Mouse (Mus musculus): ENCODE results near the gene Lmbrd2.

Gene Lmbrd2

DNA sequence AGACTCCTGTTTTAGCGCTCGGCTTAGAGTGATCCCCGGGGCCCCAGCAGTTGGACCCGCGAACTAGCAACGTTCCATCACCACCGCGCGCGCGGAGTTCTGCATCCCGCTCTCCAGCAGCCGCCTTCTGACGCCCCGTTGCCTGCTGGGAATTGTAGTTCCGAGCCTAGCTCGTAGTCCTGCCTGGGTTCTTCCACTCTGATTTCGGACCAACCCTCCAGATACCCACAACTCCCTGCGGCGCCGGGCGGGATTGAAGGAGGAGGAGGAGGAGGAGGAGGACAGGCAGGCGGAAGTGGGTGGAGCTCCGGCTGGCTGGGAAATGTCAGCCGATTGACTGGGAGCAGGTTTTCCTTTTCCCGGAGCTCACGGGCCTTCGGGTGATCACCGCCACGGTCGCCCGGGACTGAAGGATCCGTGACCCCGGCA is at the start of gene Lmbrd2:
Lmbrd2 (plus strand) TSS at position 299 of the 429 bp plus-strand sequence.
- peak; percentile 97 to 98 for DNase-seq (ENCODE audit: low spot score in 2 of 2)

DNA sequence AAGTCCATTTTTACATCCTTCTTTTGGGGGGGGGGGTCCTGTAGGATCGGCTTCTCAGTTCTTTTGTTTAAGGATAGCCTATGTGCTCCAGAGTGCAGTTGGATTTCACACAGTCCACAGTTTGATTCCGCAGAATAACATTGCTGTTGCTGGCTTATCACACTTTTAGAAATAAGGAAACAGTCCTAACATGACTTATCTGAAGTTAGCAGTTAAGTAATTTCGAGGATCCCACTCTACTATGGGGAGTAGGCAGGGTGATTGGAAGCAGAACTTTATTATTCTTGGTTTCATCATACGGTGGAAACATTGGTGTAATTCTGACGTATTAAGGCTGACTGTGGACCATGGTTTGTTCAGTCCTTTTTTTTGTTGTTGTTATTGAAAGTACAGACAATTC is 49.7 kb upstream of the Lmbrd2 start:
- no peak for DNase-seq (ENCODE audit: low spot score in 2 of 2)

DNA sequence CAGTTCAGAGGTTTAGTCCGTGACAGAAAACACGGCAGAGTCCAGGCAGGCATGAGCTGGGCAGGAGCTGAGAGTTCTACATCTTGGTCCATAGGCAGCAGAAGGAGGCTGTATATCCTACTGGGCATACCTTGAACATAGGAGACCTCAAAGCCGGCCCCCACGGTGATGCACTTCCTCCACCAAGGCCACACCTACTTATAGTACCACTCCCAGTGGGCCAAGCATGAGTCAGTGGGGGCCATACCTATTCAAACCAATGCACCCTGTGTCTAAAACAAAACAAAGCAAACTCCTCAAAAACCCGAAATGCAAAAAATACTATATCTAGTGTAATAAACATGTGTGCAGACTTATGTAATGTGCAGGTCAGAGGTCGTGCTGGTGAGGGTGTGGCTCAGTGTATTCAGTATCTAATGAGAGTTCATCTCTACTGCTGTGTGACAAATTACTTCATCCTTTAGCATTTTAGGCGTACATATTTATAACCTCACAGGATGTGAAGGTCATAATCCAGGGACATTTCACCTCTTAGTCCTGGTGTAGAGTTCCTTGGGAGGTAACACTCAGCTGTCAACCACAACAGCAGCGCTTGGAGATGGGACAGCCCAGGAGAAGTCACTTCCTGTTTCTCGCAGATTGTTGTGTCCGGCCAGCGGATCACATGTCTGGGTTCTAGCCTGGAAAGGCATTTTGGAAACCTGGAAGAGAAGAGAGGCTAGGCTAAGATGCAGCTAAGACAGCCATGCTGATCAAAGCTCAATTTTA is 46.6 kb upstream of the Lmbrd2 start:
- no peak for DNase-seq (ENCODE audit: low spot score in 2 of 2)

DNA sequence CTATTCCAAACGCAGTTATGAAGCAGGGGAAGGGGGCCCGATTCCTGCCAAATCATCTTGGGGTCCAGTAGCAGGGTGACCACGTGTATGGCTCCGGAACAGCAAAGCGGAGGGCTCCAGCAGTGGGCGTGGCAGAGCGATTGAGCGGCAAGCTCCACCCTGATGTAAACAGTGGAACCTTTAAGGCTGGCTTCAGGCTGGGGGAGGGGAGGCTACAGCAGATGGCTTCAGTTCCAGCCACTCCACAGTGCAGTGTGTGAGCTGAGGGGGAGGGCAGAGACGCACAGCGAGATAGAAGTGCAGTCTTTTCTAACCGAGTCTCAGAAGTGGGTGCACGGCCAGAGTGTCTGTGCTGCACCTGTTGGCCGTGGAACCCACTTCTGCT is 46.0 kb upstream of the Lmbrd2 start:
- peak; percentile 50 to 67 for DNase-seq (ENCODE audit: low spot score in 2 of 2)

DNA sequence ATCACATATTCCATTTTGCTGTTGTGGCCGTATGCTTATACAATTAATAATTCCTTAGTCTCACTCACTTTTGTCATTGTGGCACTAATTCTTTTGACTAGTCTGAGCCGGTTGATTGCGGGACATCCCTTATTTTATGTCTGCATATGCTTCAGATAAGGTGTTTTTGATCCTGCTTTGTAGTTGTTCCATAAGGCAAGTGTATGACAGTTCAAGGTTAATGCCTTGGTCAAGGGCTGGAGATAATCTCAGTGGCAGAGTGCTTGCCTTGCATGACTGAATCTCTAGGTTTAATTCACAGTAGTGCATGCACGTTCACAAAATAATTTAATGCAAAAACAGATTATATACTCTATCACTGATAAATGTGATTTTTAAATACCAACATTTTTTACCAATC is 43.5 kb upstream of the Lmbrd2 start:
- DNase-seq (ENCODE audit: low spot score in 2 of 2): no peak

DNA sequence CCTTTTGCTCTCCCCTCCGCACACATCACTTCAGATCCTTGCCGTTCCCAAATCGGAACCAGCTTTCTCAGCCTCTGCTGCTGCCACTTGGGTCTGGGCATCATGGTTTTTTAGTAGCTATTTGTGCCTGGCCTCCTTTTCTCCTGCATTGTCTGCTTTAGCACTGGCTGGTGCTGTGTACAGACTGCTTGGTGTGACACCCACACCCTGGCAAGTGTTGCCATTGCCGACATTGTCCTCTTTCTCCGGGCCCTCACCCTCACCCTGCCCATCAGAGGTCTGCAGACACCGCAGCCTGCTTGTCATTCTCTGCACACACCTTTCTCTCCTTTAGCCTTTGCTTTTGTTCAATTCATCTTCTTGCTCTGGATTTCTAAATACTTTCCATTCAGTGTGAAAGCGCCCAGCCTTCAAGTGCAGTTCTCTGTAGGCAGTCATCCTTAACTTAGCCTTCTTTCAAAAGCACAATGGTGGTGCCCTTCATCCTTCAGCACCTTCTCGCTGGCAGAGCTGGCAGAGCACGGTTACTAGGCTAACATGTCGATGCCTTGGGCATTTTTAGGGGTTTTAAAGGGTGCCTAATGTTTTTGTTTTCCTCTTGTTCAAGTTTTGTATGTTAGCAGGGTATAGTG is 39.8 kb upstream of the Lmbrd2 start:
- no peak for DNase-seq (ENCODE audit: low spot score in 2 of 2)

DNA sequence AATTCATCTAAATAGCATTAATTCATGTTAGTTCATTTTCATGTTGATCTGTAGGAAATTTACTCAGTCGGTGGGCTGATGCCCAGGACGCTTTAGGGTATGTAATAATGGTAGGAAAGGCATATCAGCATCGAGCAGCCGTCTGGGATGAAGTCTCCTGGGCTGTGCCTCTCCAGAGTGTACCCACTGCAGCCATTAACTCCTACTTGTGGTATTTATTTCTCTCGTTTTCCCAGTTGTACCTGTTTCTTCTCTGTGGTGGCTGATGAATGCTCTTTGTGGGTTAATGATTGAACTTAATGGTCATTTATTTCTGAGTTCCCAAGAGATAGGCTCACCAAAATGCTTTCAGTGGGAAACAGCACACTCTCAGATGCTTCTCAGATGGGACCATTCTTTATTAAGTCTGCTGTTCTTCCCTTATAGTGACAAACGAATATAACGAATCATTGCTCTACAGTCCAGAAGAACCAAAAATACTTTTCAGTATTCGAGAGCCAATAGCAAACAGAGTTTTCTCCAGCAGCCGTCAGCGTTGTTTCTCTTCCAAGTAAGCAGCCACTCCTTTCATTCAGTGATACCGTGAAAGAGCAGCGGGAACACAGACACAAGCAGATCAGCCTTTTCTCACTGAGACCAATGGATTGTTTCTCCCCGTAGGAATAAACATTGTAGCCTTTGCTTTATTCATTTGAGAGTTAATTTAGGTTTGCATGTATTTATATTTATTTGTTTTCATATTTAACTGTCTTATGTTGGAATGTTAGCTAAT is 33.9 kb upstream of the Lmbrd2 start:
- DNase-seq (ENCODE audit: low spot score in 2 of 2): no peak

DNA sequence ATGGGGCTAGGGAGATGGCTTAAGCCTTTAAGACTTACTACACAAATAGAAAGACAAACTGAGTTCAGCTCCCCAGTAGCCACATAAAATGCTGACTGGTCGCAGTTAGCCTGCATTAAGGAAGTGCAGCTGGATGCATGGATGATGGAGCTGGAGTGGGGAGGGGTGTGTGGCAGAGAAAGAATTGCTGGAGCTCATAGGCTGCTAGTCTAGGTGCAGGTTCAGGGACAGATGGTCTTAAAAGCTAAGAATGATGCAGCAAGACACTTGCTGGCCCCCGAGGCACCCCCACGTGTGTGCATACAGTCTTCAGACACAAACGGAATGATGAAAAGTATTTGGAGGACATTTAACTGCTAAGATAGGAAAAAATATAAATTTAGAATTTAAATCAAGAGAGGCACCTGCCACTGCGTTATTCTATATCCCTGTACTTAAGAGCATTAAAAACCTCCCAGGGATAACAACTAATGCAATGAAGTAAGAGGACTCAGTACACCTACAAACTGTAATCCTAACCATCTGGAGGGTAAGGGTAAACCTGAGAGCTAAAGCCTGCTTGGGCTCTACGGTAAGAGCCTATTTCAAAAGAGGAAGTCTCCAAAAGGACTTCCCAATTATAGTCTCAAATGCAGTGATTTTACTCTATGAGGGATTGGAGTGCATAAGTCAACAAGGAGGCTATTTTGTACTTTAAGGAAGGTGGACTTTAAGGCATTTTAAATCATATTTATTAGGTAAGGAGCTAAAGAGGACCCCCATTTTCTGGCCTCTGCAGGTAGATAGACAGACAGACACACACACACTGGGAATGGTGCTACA is 29.6 kb upstream of the Lmbrd2 start:
- DNase-seq (ENCODE audit: low spot score in 2 of 2): no peak

DNA sequence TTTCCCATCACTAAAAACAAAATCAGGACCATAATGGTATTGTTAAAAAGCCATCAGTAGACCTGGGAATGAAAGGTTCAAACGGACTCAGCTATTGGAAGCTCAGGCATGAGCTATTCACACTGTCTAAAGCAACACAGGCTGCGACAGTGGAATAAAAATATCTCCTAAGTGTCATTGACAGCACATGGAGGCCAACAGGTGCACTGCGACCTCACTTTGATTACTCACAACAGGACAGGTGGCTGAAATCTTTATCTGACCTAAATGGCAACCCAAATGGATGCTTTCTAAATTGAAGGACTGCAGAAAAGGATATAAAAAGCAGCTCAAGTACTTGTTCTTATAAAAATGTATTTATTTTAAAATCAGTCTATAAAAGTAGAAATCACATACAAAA is 28.7 kb upstream of the Lmbrd2 start:
- no peak for DNase-seq (ENCODE audit: low spot score in 2 of 2)

DNA sequence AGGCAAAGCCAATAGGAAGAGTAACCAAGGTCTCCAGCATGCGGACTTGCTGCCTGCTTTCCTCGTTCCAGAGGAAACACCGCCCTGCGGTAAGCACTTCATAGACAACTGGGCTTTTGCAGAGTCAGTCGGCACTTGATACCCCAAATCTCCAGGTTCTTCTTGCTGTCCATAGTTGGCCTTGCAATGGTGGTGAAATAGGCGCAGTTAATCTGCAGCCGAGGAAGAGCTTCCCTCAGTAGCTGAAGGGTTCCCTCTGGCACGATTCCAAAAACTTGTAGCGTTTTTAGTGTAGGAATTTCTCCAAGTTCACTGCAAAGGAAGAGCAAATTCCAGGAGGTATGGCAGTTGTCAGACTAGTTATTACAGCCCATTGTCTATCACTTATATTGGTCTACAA is 26.8 kb upstream of the Lmbrd2 start:
- no peak for DNase-seq (ENCODE audit: low spot score in 2 of 2)

DNA sequence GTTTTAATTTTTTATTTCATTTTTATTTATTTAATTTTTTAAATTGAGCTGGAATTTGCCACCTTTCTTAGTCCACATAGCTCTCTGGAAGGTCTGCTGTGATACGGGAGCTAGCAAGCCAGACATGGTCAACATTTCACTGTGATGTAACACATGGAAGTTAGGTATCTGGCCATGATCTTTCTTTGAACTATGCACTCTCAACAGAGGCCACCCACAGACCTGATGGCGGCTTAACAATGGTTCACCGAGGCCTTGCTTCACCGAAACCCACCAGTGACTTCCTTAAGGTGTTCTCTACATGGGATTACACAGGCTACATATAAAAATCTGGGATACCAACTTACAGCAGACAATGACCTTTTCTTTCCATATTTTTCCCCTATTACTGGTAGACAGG is 26.2 kb upstream of the Lmbrd2 start:
- no peak for DNase-seq (ENCODE audit: low spot score in 2 of 2)

DNA sequence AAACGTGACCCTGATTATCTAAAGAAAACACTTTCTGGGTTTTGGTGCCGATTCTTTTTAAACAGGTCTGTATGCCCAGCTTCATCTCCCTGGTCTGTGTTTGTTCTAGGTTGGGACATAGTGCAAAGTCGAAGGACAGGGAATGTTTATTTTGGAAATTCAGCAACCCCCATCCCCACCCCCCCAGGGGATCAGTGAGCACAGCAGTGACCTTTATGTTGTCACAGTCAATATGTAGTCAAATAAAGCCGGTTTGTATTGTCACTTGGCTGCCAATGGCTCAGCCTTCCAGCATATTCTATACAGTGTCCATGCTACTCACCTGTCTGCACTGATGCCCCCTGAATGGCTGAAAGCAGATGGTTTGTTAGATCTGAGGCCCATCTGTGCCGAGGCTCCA is 25.8 kb upstream of the Lmbrd2 start:
- DNase-seq (ENCODE audit: low spot score in 2 of 2): no peak

DNA sequence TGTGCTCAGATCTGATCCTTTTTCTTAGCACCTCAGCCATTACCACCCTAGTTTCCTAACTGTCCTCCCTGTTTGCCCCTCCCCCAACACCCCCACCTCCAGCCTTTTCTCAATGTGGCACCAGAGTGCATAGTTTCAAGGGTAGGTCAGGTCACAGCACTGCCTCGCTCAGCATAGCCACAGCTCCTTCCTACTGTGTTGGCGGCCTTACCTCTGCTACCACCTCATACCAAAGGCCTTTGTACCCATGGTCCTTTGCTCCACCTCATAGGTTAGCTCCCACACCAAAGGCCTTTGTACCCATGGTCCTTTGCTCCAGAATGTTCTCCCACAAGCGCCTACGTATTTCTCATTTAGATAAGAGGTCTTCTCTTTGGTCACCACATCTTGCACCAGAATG is 21.5 kb upstream of the Lmbrd2 start:
- DNase-seq (ENCODE audit: low spot score in 2 of 2): no peak

DNA sequence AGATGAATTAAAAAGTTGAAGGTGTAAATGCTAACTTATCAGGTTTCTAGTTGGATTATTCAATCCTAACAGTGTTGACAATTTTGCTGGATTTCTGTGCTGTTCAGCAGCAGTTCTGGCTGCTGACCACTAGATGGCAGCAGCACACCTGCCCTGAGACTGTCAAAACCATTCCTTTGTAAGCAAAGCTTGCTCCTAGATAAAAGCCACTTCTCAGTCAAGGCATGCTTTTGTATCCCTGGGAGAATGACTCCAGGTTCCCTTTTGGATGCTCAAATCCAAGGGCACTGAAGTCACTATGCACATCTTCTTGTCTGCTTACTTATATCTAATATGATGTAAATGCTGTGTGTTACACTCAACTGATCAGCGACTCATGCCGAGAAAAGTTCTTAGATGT is 20.3 kb upstream of the Lmbrd2 start:
- peak in 1 of 2 experiments; percentile 54 for DNase-seq (ENCODE audit: low spot score in 2 of 2)

DNA sequence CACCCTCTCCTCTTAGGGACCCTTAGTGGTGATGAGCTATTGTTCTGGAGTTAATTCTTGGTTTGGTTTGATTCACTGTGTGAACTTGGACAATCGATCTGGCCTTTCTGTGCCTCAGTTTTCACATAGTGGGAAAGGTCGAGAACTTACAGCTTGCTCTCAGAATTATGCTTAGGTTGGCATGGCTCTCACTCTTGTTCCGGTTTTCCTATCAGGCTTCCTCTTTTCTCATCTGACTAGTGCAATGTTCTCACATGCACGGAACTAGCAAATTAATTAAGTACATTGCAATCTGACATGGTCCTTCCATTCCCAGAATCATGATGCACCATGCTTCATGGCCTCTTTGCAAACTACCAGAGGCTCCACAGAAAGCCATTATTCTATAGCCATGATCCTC is 17.4 kb upstream of the Lmbrd2 start:
- DNase-seq (ENCODE audit: low spot score in 2 of 2): no peak

DNA sequence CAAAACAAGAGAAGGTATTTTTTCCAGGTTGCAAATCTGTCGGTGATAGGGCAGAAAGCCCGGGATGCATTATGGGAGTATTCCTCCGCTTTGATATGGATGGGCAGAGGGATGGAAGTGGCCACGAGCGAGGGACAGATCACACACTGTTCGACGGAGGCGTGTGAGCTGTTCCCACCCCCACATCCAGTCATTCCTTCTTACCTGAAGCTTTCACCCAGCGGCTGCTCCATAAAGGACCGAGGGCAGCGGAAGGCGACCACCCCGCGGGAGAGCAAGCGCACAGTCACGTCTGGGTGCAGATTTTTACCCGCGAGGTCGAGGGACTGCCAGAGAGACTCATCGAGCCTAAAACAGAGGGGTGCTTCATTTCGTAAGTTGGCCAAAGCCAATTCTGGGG is 15.5 kb upstream of the Lmbrd2 start:
- no peak for DNase-seq (ENCODE audit: low spot score in 2 of 2)

DNA sequence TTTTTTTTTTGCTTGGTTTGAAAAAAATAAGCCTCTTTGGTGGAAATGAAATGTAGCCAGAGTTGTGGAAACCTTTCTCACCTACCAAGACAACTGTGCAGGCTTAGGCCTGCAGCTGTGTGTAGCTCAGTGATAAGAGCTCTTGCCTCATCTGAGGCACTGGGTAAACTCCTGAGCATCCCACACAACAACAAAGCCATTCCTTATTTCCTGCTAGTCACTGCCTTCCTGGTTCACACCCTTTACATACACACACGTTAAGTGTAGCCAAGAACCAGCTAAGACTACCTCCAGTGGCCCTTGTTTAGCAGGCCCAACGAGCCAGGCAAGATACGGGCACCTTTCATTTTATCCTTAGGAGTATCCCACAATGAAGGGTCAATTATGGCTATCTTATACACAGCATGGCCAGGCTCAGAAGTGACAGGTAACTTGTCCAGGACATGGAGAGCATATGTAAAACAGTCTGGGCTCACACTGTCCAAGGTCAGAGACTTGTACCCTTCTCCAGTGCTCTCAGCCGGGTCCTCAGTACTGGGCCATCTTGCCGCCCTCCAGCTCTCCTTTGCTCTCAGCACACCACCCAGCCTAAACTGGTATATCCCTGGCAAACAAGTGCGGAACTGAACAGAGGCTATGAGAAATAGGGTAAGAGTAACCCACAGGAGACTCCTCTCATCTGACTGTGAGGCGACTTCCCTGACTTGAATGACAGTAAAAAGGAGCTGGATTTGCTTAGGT is 13.1 kb upstream of the Lmbrd2 start:
- no peak for DNase-seq (ENCODE audit: low spot score in 2 of 2)

DNA sequence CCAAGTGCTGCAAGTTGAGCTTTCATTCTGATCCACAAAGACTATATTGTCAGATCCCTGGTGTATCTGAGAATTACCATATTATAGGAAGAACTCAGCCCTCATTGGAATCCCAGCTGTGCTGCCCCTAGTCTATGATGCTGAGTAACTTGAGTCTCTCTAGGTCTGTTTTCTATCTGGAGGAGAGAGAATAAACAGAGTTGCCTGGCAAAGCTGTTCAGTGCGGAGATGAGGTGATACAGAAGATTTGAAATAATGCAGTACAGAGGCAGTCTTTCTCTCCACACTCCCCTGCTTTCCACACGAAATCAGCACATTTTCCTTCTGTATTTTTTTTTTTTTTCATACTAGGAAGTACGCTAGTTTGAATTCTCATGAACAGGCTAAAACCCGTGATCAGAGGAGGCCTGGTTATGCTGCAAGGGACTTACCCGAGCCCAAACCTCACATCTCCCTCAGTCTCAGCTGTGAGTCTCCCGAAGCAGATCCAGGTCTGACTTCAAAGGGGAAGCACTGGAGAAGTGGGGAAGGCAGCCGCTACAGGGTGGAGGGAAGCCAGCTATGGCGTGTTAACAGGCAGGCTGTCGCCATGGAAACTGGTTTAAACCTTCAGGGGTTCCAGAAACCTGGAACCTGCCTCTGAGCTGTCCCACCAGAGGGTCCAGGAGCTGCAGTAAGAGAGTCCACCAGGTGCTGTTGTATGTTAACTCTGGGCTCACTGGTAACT is 9.4 kb upstream of the Lmbrd2 start:
- peak in 1 of 2 experiments; percentile 14 for DNase-seq (ENCODE audit: low spot score in 2 of 2)

DNA sequence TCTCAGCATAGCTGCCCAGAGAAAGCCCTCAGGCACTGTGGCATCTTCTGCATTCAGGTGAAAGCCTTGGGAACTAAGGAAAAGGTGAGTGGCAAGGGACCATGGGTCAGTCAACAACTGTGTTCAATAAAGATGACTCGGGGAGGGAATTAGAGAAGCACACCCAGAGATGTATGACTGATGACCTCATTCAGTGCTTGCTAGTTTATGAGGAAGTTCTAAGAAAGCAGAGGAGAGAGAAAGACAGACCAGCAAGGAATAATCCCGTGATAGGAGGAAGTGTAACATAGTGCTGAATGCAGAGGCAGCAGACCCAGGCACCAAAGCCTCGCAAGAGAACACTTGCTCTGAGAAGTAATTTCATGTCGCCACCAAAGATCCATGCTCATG is 8.9 kb upstream of the Lmbrd2 start:
- no peak for DNase-seq (ENCODE audit: low spot score in 2 of 2)

DNA sequence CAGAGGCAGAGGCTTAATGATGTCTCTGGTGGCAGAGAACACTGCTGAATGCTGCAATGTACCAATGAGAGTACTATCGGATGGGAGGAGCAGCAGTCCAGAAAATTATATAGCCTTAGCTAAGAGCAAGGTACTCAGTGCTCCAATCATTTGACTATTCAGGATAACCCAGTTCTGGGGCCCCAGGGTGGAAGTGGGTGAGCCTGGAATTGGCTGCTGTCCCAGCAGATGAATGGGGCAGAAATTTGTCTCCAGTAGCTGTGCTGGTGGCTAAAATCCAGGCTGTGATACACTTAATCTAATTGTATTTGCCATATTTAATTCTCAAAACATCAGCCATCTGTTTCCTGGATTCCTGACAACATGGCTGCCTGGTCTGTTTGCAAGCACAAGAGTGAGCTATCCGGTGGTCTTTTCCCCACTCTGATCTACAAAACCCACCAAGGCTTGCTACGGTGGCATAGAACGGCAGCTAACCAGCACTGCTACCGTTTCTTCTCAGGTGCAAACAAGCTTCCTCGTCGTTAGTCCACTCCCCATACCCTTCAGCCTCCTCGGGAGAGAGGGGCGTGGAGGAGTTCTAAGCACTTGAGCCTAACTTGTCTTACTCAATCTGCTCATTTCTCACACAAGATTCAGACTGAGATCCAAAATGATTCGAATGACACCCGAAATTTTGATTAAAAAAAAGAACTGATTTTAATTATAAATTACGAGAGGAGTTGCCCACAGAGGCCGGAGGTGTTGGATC is 7.5 kb upstream of the Lmbrd2 start:
- DNase-seq (ENCODE audit: low spot score in 2 of 2): peak in 1 of 2 experiments; percentile 10
